In the genomic region with DNA sequence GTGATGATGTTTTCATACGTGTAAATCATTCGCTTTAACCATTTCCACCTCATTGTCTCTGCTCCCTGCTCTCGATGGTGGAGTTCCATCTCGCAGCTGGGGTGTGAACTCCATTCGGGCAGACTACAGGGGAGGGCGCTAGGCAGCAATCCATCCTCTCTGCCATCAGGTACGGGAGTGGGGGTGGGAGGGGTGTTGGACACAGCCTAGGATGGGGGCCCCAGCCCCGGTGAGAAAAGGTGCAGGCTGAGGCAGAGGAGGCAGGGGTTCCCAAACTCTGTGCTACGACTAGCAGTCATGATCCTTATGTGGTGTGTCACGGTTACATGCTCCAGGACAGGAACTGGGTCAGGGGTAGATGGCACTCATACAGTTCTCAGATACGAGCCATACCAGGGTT, we compare ENCODE assay signal across 15 mouse cellular contexts.
DNase-seq lines count a peak whose midpoint lies in the region; ATAC-seq and TF ChIP-seq lines count a peak whose summit lies in the region.
"Had no signal": no experiment of that assay in that cellular context is flagged by ENCODE, and none has a peak within 500 bp of the region (broad histone marks: within the 10 kb centered on the region; RNA-seq: fewer than 3 reads in every experiment).

No protein-coding gene starts in this region.

- H3K27ac ChIP-seq in embryonic facial prominence, embryonic 10.5 days (replicated peaks), result peak overlapping the region; percentile 65
- peak overlapping the region; percentile 81 for H3K27ac ChIP-seq in hindbrain, embryonic 10.5 days
- H3K27ac ChIP-seq in midbrain, embryonic 10.5 days (replicated peaks), result peak overlapping the region; percentile 76
- H3K27ac ChIP-seq: embryonic facial prominence, embryonic 15.5 days; layer of hippocampus, adult 2 months; liver, embryonic 13.5 days; stomach, embryonic 15.5 days had no signal

- peak overlapping the region; percentile 37; the same call in 1 of the 2 replicates for H3K4me3 ChIP-seq in E14TG2a.4 (replicated peaks; ENCODE audit: low read length)
- H3K4me3 ChIP-seq in embryonic facial prominence, embryonic 10.5 days, result no peak overlapping the region
- no peak overlapping the region for H3K4me3 ChIP-seq in hindbrain, embryonic 10.5 days
- H3K4me3 ChIP-seq in midbrain, embryonic 10.5 days, result no peak overlapping the region
- H3K4me3 ChIP-seq: embryonic facial prominence, embryonic 15.5 days; layer of hippocampus, adult 2 months; liver, embryonic 13.5 days; stomach, embryonic 15.5 days had no signal

- H3K27me3 ChIP-seq in E14TG2a.4 (ENCODE audit: insufficient read depth, low read length), result no peaks in the 10 kb centered on the region; the same call in 1 of the 2 replicates
- H3K27me3 ChIP-seq in embryonic facial prominence, embryonic 10.5 days (replicated peaks; ENCODE audit: low read depth, poor library complexity, severe bottlenecking), result no peaks in the 10 kb centered on the region
- H3K27me3 ChIP-seq in hindbrain, embryonic 10.5 days (ENCODE audit: insufficient read depth, poor library complexity, severe bottlenecking), result no peaks in the 10 kb centered on the region
- H3K27me3 ChIP-seq in midbrain, embryonic 10.5 days (ENCODE audit: low read depth, poor library complexity, severe bottlenecking), result no peaks in the 10 kb centered on the region
- H3K27me3 ChIP-seq: embryonic facial prominence, embryonic 15.5 days; liver, embryonic 13.5 days; stomach, embryonic 15.5 days had no signal

- no peaks in the 10 kb centered on the region; the same call in 1 of the 2 replicates for H3K36me3 ChIP-seq in E14TG2a.4 (ENCODE audit: insufficient read depth, low read length)
- no peaks in the 10 kb centered on the region for H3K36me3 ChIP-seq in embryonic facial prominence, embryonic 10.5 days (replicated peaks)
- H3K36me3 ChIP-seq in hindbrain, embryonic 10.5 days, result no peaks in the 10 kb centered on the region
- H3K36me3 ChIP-seq in midbrain, embryonic 10.5 days, result no peaks in the 10 kb centered on the region
- H3K36me3 ChIP-seq: liver, embryonic 13.5 days; stomach, embryonic 15.5 days had no signal

- no peak for ATAC-seq in megakaryocyte-erythroid progenitor cell, adult 5-6 weeks (replicated peaks; ENCODE audit: low FRiP score, low TSS enrichment, poor library complexity, severe bottlenecking)

- no peaks in the 10 kb centered on the region for H3K9me3 ChIP-seq in E14TG2a.4 (ENCODE audit: low read length)
- H3K9me3 ChIP-seq in embryonic facial prominence, embryonic 10.5 days, result no peaks in the 10 kb centered on the region
- H3K9me3 ChIP-seq in hindbrain, embryonic 10.5 days, result no peaks in the 10 kb centered on the region
- H3K9me3 ChIP-seq in midbrain, embryonic 10.5 days (replicated peaks), result no peaks in the 10 kb centered on the region
- H3K9me3 ChIP-seq: embryonic facial prominence, embryonic 15.5 days; liver, embryonic 13.5 days; stomach, embryonic 15.5 days had no signal

- TF ChIP-seq CTCF in E14TG2a.4 (conservative IDR thresholded peaks at IDR 0.05; ENCODE audit: low read length), result no peak

- DNase-seq in embryonic facial prominence, embryonic 10.5 days (ENCODE audit: low spot score), result no peak
- no peak for DNase-seq in hindbrain, embryonic 10.5 days (ENCODE audit: low spot score)
- no peak for DNase-seq in midbrain, embryonic 10.5 days (ENCODE audit: low spot score)
- no peak for DNase-seq in testis, postnatal 10 days (ENCODE audit: low spot score)
- no peak for DNase-seq in layer of hippocampus, adult 9-10 months (ENCODE audit: low spot score)
- no peak for DNase-seq in frontal cortex, adult 2 months (ENCODE audit: extremely low spot score in 1 of 2, low spot score in 1 of 2)
- DNase-seq: cerebellum, adult 18-20 months; liver, embryonic 13.5 days; lung, postnatal 10 days; thymus, postnatal 25 days had no signal

- peaks cover 61% of the 10 kb centered on the region for H3K4me1 ChIP-seq in E14TG2a.4 (replicated peaks; ENCODE audit: low read depth, low read length)
- H3K4me1 ChIP-seq in embryonic facial prominence, embryonic 10.5 days, result peaks cover 14% of the 10 kb centered on the region
- H3K4me1 ChIP-seq in hindbrain, embryonic 10.5 days (replicated peaks), result peaks cover 15% of the 10 kb centered on the region
- peaks cover 14% of the 10 kb centered on the region for H3K4me1 ChIP-seq in midbrain, embryonic 10.5 days
- H3K4me1 ChIP-seq: stomach, embryonic 15.5 days had no signal

- 84% methylated on average over 11 of the region's 11 CpGs for WGBS in embryonic facial prominence, embryonic 10.5 days
- WGBS in hindbrain, embryonic 10.5 days, result 79% methylated on average over 11 of the region's 11 CpGs
- WGBS in midbrain, embryonic 10.5 days, result 81% methylated on average over 11 of the region's 11 CpGs
